Mouse (Mus musculus): Measurements from ENCODE around the gene Adamts8. TPM values are rescaled to one million over a fixed set of nuclear protein-coding genes. Genes with fewer than 3 reads are reported as not detected.

Adamts8 gene
- polyA plus RNA-seq, 1 experiment: 0.28 TPM

DNA sequence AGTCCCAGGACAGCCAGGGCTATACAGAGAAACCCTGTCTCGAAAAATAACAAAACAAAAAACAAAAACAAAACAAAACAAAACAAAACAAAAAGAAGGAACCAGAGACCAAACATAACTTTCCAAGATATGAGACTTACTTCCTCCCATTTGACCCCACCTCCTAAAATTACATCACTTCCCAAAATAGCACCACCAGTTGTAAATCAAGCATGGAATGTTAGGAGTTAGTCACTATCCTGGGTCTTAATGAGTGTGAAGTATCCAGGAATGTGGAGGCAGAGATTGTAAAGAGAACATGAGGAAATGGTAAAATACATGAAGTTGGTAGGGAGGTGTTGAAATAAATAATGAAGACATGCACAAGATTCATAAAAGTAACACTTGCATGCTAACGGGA lies 67.0 kb downstream of the Adamts8 start:
- Histone ChIP-seq H3K36me3 (ENCODE audit: control insufficient read depth, insufficient read depth, low read length) (no peaks in the 10 kb centered on the region), H3K27ac (ENCODE audit: control insufficient read depth, insufficient read depth, low read depth, low read length) (no peak overlapping the region), H3K4me3 (ENCODE audit: control insufficient read depth, low read depth, low read length) (no peak overlapping the region), H3K4me1 (ENCODE audit: control insufficient read depth, insufficient read depth, low read length) (no peaks in the 10 kb centered on the region), H3K27me3 (ENCODE audit: control insufficient read depth, insufficient read depth, low read length) (no peaks in the 10 kb centered on the region)
- no peak for TF ChIP-seq POLR2A (IDR thresholded peaks at IDR 0.05; ENCODE audit: control insufficient read depth, low read depth, low read length)
- no peak for TF ChIP-seq CTCF (IDR thresholded peaks at IDR 0.05; ENCODE audit: control insufficient read depth, insufficient read depth, insufficient replicate concordance, low read depth, low read length)

DNA sequence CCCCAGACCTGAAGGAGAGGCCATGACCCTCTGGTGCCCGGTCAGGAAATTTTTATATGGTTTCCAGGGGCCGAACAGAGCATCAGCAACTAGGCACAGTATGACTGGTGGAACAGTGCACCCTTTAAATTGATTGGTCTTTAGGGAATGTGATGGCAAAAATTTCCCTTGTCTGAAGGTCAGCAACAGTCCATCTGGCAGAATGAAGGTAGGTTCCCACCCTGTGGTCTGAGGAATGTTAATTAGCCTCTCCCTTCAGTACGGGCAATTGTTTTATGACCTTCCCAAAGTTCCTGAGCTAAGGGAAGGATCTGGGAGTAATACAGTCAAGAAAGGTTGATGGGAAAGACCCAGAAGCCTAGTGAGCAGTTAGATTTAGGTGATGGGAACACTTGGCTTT lies 67.7 kb downstream of the Adamts8 start:
- H3K4me1 ChIP-seq (ENCODE audit: control insufficient read depth, insufficient read depth, low read length): no peaks in the 10 kb centered on the region
- no peak overlapping the region for H3K27ac ChIP-seq (ENCODE audit: control insufficient read depth, insufficient read depth, low read depth, low read length)
- no peak overlapping the region for H3K4me3 ChIP-seq (ENCODE audit: control insufficient read depth, low read depth, low read length)
- no peaks in the 10 kb centered on the region for H3K27me3 ChIP-seq (ENCODE audit: control insufficient read depth, insufficient read depth, low read length)
- no peaks in the 10 kb centered on the region for H3K36me3 ChIP-seq (ENCODE audit: control insufficient read depth, insufficient read depth, low read length)
- TF ChIP-seq POLR2A (IDR thresholded peaks at IDR 0.05; ENCODE audit: control insufficient read depth, low read depth, low read length): no peak
- no peak for TF ChIP-seq CTCF (IDR thresholded peaks at IDR 0.05; ENCODE audit: control insufficient read depth, insufficient read depth, insufficient replicate concordance, low read depth, low read length)

DNA sequence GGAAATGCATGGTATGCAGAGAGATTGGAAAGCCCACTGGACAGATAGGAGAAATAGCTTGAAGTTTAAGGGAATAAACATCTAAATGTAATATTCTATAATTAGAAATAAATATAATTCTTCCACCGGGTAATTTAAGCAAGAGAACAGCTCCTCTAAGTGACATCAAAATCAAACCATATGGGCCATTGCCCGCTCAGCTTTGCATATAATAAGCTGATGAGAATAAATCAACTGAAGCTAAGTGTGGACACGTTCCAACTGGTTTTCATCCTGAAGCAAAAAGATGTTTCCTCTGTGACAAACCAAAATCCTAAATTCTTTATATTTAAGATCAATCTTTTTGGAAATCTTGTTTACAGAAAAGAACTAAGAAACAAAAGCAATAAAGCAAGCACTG lies 68.4 kb downstream of the Adamts8 start:
- Histone ChIP-seq H3K36me3 (ENCODE audit: control insufficient read depth, insufficient read depth, low read length) (no peaks in the 10 kb centered on the region), H3K27me3 (ENCODE audit: control insufficient read depth, insufficient read depth, low read length) (no peaks in the 10 kb centered on the region), H3K4me1 (ENCODE audit: control insufficient read depth, insufficient read depth, low read length) (no peaks in the 10 kb centered on the region), H3K27ac (ENCODE audit: control insufficient read depth, insufficient read depth, low read depth, low read length) (no peak overlapping the region), H3K4me3 (ENCODE audit: control insufficient read depth, low read depth, low read length) (no peak overlapping the region)
- no peak for TF ChIP-seq POLR2A (IDR thresholded peaks at IDR 0.05; ENCODE audit: control insufficient read depth, low read depth, low read length)
- TF ChIP-seq CTCF (IDR thresholded peaks at IDR 0.05; ENCODE audit: control insufficient read depth, insufficient read depth, insufficient replicate concordance, low read depth, low read length): no peak

DNA sequence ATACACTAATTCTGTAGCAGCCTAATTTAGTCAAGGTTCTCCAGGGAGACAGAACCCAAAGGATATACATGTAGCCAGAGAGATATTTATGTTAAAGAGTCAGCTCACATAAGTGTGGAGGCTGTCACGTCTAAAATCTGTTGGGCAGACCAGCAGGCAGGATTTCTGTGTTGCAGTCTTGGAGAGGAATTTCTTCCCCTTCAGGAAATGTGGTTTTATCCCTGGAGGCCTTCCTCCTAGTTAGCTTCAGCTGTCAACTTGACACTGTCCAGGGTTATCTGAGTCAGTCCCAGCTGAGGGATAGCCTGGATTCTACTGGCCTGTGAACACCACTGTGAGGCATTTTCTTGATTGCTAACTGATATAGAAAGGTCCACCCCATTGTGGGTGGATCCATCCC lies 69.2 kb downstream of the Adamts8 start:
- Histone ChIP-seq H3K27me3 (ENCODE audit: control insufficient read depth, insufficient read depth, low read length) (no peaks in the 10 kb centered on the region), H3K36me3 (ENCODE audit: control insufficient read depth, insufficient read depth, low read length) (no peaks in the 10 kb centered on the region), H3K4me1 (ENCODE audit: control insufficient read depth, insufficient read depth, low read length) (no peaks in the 10 kb centered on the region), H3K4me3 (ENCODE audit: control insufficient read depth, low read depth, low read length) (no peak overlapping the region), H3K27ac (ENCODE audit: control insufficient read depth, insufficient read depth, low read depth, low read length) (no peak overlapping the region)
- TF ChIP-seq CTCF (IDR thresholded peaks at IDR 0.05; ENCODE audit: control insufficient read depth, insufficient read depth, insufficient replicate concordance, low read depth, low read length) (no peak), POLR2A (IDR thresholded peaks at IDR 0.05; ENCODE audit: control insufficient read depth, low read depth, low read length) (no peak)

DNA sequence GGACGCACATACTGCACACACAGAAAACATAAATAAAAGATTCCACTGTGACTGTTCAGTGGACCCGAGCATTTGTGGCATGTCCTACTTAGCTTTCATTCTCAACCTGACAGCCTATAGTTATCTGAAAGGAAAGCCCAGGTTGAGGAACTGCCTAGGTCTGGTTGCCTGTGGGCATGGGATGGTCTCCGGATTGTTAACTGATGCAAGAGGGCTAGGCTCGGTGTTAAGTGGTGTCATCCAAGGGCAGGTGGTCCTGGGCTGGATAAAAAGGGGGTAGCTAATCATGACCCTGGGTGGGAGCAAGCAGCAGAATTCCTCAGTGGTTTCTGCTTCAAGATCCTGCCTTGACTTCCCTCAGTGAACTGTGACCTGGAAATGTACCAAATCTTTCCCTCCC lies 70.3 kb downstream of the Adamts8 start:
- Histone ChIP-seq H3K27ac (ENCODE audit: control insufficient read depth, insufficient read depth, low read depth, low read length) (no peak overlapping the region), H3K4me1 (ENCODE audit: control insufficient read depth, insufficient read depth, low read length) (no peaks in the 10 kb centered on the region)

DNA sequence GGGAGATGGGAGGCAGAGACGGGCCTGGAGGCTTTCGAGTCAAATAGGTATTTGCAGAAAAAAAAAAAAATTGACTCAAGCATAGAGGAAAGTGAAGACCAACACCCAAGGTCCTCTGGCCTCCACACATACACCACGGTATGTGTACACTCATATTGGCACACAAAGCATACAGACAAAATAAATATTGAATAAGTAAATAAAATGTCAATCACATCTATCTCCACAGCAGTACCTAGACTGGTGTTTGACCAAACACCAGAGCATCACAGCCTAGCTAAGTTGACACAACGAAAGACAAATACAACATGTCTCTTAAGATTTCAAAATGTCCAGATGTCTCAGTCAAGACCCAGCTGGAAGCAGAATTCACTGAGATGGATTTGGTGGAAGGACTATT lies 71.1 kb downstream of the Adamts8 start:
- Histone ChIP-seq H3K27me3 (ENCODE audit: control insufficient read depth, insufficient read depth, low read length) (no peaks in the 10 kb centered on the region), H3K36me3 (ENCODE audit: control insufficient read depth, insufficient read depth, low read length) (no peaks in the 10 kb centered on the region), H3K4me3 (ENCODE audit: control insufficient read depth, low read depth, low read length) (no peak overlapping the region), H3K27ac (ENCODE audit: control insufficient read depth, insufficient read depth, low read depth, low read length) (no peak overlapping the region), H3K4me1 (ENCODE audit: control insufficient read depth, insufficient read depth, low read length) (no peaks in the 10 kb centered on the region)
- no peak for TF ChIP-seq POLR2A (IDR thresholded peaks at IDR 0.05; ENCODE audit: control insufficient read depth, low read depth, low read length)
- TF ChIP-seq CTCF (IDR thresholded peaks at IDR 0.05; ENCODE audit: control insufficient read depth, insufficient read depth, insufficient replicate concordance, low read depth, low read length): no peak

More for the DNA sequence above, 70.3 kb downstream of the Adamts8 start:
- H3K4me3 ChIP-seq (ENCODE audit: control insufficient read depth, low read depth, low read length): no peak overlapping the region
- TF ChIP-seq POLR2A (IDR thresholded peaks at IDR 0.05; ENCODE audit: control insufficient read depth, low read depth, low read length) (no peak), CTCF (IDR thresholded peaks at IDR 0.05; ENCODE audit: control insufficient read depth, insufficient read depth, insufficient replicate concordance, low read depth, low read length) (no peak)
- H3K36me3 ChIP-seq (ENCODE audit: control insufficient read depth, insufficient read depth, low read length): no peaks in the 10 kb centered on the region
- no peaks in the 10 kb centered on the region for H3K27me3 ChIP-seq (ENCODE audit: control insufficient read depth, insufficient read depth, low read length)

Other genes starting within 250 kb of the Adamts8 start
- gene Adamts15, start 20.1 kb upstream of the Adamts8 start, polyA plus RNA-seq (2012; rRNA removed): 0.58 and 0.87 TPM in 2 replicates
- gene Zbtb44, start 88.1 kb downstream of the Adamts8 start, polyA plus RNA-seq (2012; rRNA removed): 35.8 and 40.7 TPM in 2 replicates
- 0.14 and 2.5 TPM in 2 replicates for gene St14, start 189.3 kb downstream of the Adamts8 start, polyA plus RNA-seq (2012; rRNA removed)

Data from testis, adult 2 months (tissue).